Mouse (Mus musculus) retina, adult 2 months (tissue): ENCODE measurements around the gene Ncln.
"Not testable (repeated sequence)": the region's sequence is repeated elsewhere in the genome, so short reads cannot be mapped to it uniquely, and the experiment has no call there.

ENCODE experiments used
- DNase-seq: peaks from one replicate; pipeline ENCODE4 v3.0.0-alpha.2; 2012; ENCODE audit warnings: low read depth, low spot score

Ncln gene

GRCm38 (mm10) chr10:81462415-81462804, 33.8 kb downstream of the Ncln start:
- no peak for DNase-seq

GRCm38 (mm10) chr10:81461673-81462414, 34.3 kb downstream of the Ncln start:
- no peak for DNase-seq

GRCm38 (mm10) chr10:81460951-81461350, 35.2 kb downstream of the Ncln start:
- DNase-seq: no peak

GRCm38 (mm10) chr10:81460471-81460870, 35.7 kb downstream of the Ncln start:
- DNase-seq: no peak

- no peak for DNase-seq
These were observed 36.8 kb downstream of the Ncln start for GRCm38 (mm10) chr10:81459399-81459798.

GRCm38 (mm10) chr10:81458267-81458666, 37.9 kb downstream of the Ncln start:
- no peak for DNase-seq

GRCm38 (mm10) chr10:81457624-81458023, 38.6 kb downstream of the Ncln start:
- no peak for DNase-seq

GRCm38 (mm10) chr10:81456983-81457563, 39.1 kb downstream of the Ncln start:
- DNase-seq: no peak

GRCm38 (mm10) chr10:81455181-81455895, 40.9 kb downstream of the Ncln start, which contains the start of gene Nfic:
TSS of gene Nfic (minus strand) at chr10:81455635.
- DNase-seq: no peak

- no peak for DNase-seq
These were observed 42.1 kb downstream of the Ncln start for GRCm38 (mm10) chr10:81454106-81454505.

- no peak for DNase-seq
These were observed 43.3 kb downstream of the Ncln start for GRCm38 (mm10) chr10:81452947-81453288.

GRCm38 (mm10) chr10:81452237-81452946, 43.8 kb downstream of the Ncln start:
- DNase-seq: no peak

GRCm38 (mm10) chr10:81451365-81451745, 44.8 kb downstream of the Ncln start:
- no peak for DNase-seq

GRCm38 (mm10) chr10:81450641-81451364, 45.4 kb downstream of the Ncln start:
- no peak for DNase-seq

GRCm38 (mm10) chr10:81450140-81450539, 46.1 kb downstream of the Ncln start:
- DNase-seq: peak; percentile 87

GRCm38 (mm10) chr10:81445516-81445915, 50.7 kb downstream of the Ncln start:
- DNase-seq: not testable (repeated sequence)

- DNase-seq: no peak
These were observed 55.2 kb downstream of the Ncln start for GRCm38 (mm10) chr10:81441019-81441418.
